Mouse (Mus musculus) cerebellum, adult 11-12 months (tissue): ENCODE data around the gene Cenpq.

Experiments used
- DNase-seq: peaks from one replicate; pipeline ENCODE4 v3.0.0; 2022

The Cenpq gene

GRCm38 (mm10) chr17:40934420-40935231, at the start of gene Cenpq, which contains the start of gene Mut:
Gene Cenpq, minus strand, starts transcription at chr17:40935047.
Gene Mut, plus strand, starts transcription at chr17:40934685.
- DNase-seq: peak; percentile 98

GRCm38 (mm10) chr17:40977914-40978313, 43.1 kb upstream of the Cenpq start:
- DNase-seq: no peak

GRCm38 (mm10) chr17:40948518-40948917, 13.7 kb upstream of the Cenpq start:
- no peak for DNase-seq

- no peak for DNase-seq
Observed at GRCm38 (mm10) chr17:40933985-40934384, 862 bp downstream of the Cenpq start.

GRCm38 (mm10) chr17:40915499-40915898, 19.3 kb downstream of the Cenpq start:
- DNase-seq: no peak

- DNase-seq: no peak
Observed at GRCm38 (mm10) chr17:40914250-40914649, 20.6 kb downstream of the Cenpq start, which contains the start of gene Glyatl3. Gene Glyatl3, minus strand, starts transcription at chr17:40914350.

- peak; percentile 61 for DNase-seq
Observed at GRCm38 (mm10) chr17:40904721-40905154, 30.1 kb downstream of the Cenpq start.

GRCm38 (mm10) chr17:40904056-40904597, 30.7 kb downstream of the Cenpq start:
- peak; percentile 12 for DNase-seq

- no peak for DNase-seq
Observed at GRCm38 (mm10) chr17:40903345-40903744, 31.5 kb downstream of the Cenpq start.

- no peak for DNase-seq
Observed at GRCm38 (mm10) chr17:40899783-40900363, 35.0 kb downstream of the Cenpq start.

- no peak for DNase-seq
Observed at GRCm38 (mm10) chr17:40896863-40897262, 38.0 kb downstream of the Cenpq start.

GRCm38 (mm10) chr17:40887849-40888536, 46.9 kb downstream of the Cenpq start:
- no peak for DNase-seq

- DNase-seq: no peak
Observed at GRCm38 (mm10) chr17:40885155-40885554, 49.7 kb downstream of the Cenpq start.

GRCm38 (mm10) chr17:40882172-40882571, 52.7 kb downstream of the Cenpq start:
- no peak for DNase-seq

GRCm38 (mm10) chr17:40879924-40880691, 54.7 kb downstream of the Cenpq start, which contains the start of gene 9130008F23Rik:
Gene 9130008F23Rik, minus strand, starts transcription at chr17:40880559.
- no peak for DNase-seq

GRCm38 (mm10) chr17:40879528-40879923, 55.3 kb downstream of the Cenpq start:
- no peak for DNase-seq

GRCm38 (mm10) chr17:40877741-40878140, 57.1 kb downstream of the Cenpq start:
- DNase-seq: no peak

- DNase-seq: no peak
Observed at GRCm38 (mm10) chr17:40875568-40875967, 59.3 kb downstream of the Cenpq start.

GRCm38 (mm10) chr17:40874701-40875100, 60.1 kb downstream of the Cenpq start:
- no peak for DNase-seq

GRCm38 (mm10) chr17:40873582-40874011, 61.2 kb downstream of the Cenpq start:
- no peak for DNase-seq
